Comparison of ENCODE assay signal across 39 mouse cellular contexts in the genomic region with DNA sequence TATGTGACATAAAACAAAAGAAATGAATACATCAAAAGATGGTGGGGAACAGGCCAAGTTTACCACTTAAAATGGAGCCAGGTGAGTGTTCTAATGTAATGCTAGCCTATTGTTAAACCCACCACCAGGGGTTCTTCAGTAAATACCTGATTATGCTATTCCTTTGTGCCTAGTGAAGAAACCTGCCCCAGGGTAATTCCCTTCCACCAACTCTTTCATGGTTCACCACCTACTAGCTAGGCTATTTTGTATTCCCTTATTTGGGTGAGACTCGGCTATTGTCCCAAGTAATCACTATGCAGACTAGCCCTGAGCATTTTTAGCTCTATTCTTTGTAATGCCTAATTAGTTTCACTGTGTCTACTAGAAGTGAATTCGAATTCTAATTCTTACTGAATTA. TPM values are rescaled to one million over a fixed set of nuclear protein-coding genes. Genes with fewer than 3 reads are reported as not detected.
A peak's percentile ranks its signal among the peaks of the same experiment; 100 is the strongest.
DNase-seq lines count a peak whose midpoint lies in the region; ATAC-seq and TF ChIP-seq lines count a peak whose summit lies in the region.
"Had no signal": no experiment of that assay in that cellular context is flagged by ENCODE, and none has a peak within 500 bp of the region (broad histone marks: within the 10 kb centered on the region; RNA-seq: fewer than 3 reads in every experiment).

No protein-coding gene starts in this region.

- no peak overlapping the region for H3K27ac ChIP-seq in forebrain, embryonic 11.5 days (ENCODE audit: low read depth, low read length)
- no peak overlapping the region for H3K27ac ChIP-seq in forebrain, embryonic 10.5 days
- H3K27ac ChIP-seq in ES-E14 (ENCODE audit: insufficient read depth, low read depth, low read length, poor library complexity, severe bottlenecking), result no peak overlapping the region; the same call in 1 of the 2 replicates
- H3K27ac ChIP-seq: heart, embryonic 13.5 days; hindbrain, embryonic 10.5 days; hindbrain, embryonic 15.5 days; layer of hippocampus, adult 2 months; left cerebral cortex, adult 2 months; limb, embryonic 12.5 days; liver, embryonic 15.5 days; neural tube, embryonic 12.5 days had no signal

- 42% methylated on average over 2 of the region's 2 CpGs for WGBS in forebrain, embryonic 11.5 days
- 57% methylated on average over 2 of the region's 2 CpGs for WGBS in forebrain, embryonic 10.5 days

- H3K4me2 ChIP-seq in forebrain, embryonic 11.5 days (ENCODE audit: low read depth, low read length, severe bottlenecking), result no peak overlapping the region
- H3K4me2 ChIP-seq: heart, embryonic 13.5 days; hindbrain, embryonic 15.5 days; limb, embryonic 12.5 days; liver, embryonic 15.5 days; lung, embryonic 14.5 days; midbrain, embryonic 11.5 days; neural tube, embryonic 12.5 days had no signal

- ATAC-seq in forebrain, embryonic 11.5 days (replicated peaks; ENCODE audit: low FRiP score), result peak; percentile 83
- ATAC-seq: inflammation-experienced regulatory T-cells, adult 6 months had no signal

- no peak overlapping the region for H3K9ac ChIP-seq in forebrain, embryonic 11.5 days (ENCODE audit: low read length)
- no peak overlapping the region for H3K9ac ChIP-seq in ES-E14 (ENCODE audit: insufficient read depth, low read depth, low read length, poor library complexity, severe bottlenecking)
- H3K9ac ChIP-seq: heart, embryonic 13.5 days; hindbrain, embryonic 15.5 days; limb, embryonic 12.5 days; liver, embryonic 15.5 days; lung, embryonic 14.5 days; neural tube, embryonic 12.5 days had no signal

- DNase-seq in forebrain, embryonic 11.5 days (ENCODE audit: low spot score), result no peak
- DNase-seq in forebrain, embryonic 10.5 days (ENCODE audit: extremely low spot score, low spot score), result no peak
- peak; percentile 83 for DNase-seq in ES-E14 (ENCODE audit: low read depth, low spot score)
- peak; percentile 60 for DNase-seq in brain, embryonic 14.5 days (ENCODE audit: low read depth)
- no peak for DNase-seq in frontal cortex, adult 2 months (ENCODE audit: extremely low spot score in 1 of 2, low spot score in 1 of 2)
- no peak for DNase-seq in cerebellum, postnatal 36 days
- DNase-seq in adrenal gland, adult (ENCODE audit: inconsistent age in 2 of 2, low spot score in 1 of 2), result no peak
- DNase-seq: adrenal gland, postnatal 10 days; cerebellum, adult 18-20 months; cerebellum, postnatal 10 days; gastrocnemius, postnatal 10 days; heart, postnatal 10 days; kidney, adult 11 months; kidney, postnatal 25 days; lung, embryonic 14.5 days; right cerebral cortex, postnatal 4 days; thymus, adult 2 months; thymus, postnatal 36 days had no signal

- in situ Hi-C loops in ES-E14 (cut with MboI; ENCODE audit: low sequenced_read_pairs in 2 of 2, unreplicated experiment in 2 of 2), result no loop called here

- no peaks in the 10 kb centered on the region for H3K9me3 ChIP-seq in forebrain, embryonic 11.5 days (ENCODE audit: control insufficient read depth, low read length)
- 0 out of 2 replicates have a peak, but pooled peaks cover 3% of the 10 kb centered on the region for H3K9me3 ChIP-seq in forebrain, embryonic 10.5 days
- 0 out of 2 replicates have a peak, but pooled peaks cover 2% of the 10 kb centered on the region for H3K9me3 ChIP-seq in ES-E14 (ENCODE audit: control insufficient read depth, insufficient read depth, low read depth, low read length)
- H3K9me3 ChIP-seq: heart, embryonic 13.5 days; hindbrain, embryonic 10.5 days; hindbrain, embryonic 15.5 days; limb, embryonic 12.5 days; liver, embryonic 15.5 days; neural tube, embryonic 12.5 days had no signal

- H3K4me1 ChIP-seq in forebrain, embryonic 11.5 days (replicated peaks; ENCODE audit: control insufficient read depth, insufficient read depth, low read length), result no peaks in the 10 kb centered on the region
- no peaks in the 10 kb centered on the region for H3K4me1 ChIP-seq in forebrain, embryonic 10.5 days
- peaks cover 0 to 2% of the 10 kb centered on the region in 2 experiments; a peak in 1 of 4 replicates for H3K4me1 ChIP-seq in ES-E14 (ENCODE audit: control insufficient read depth in 2 of 2, insufficient read depth in 2 of 2, low read length in 2 of 2, poor library complexity in 1 of 2)
- H3K4me1 ChIP-seq: heart, embryonic 13.5 days; hindbrain, embryonic 10.5 days; hindbrain, embryonic 15.5 days; limb, embryonic 12.5 days; liver, embryonic 15.5 days; neural tube, embryonic 12.5 days had no signal

- TF ChIP-seq CTCF in brain, embryonic 14.5 days (IDR thresholded peaks at IDR 0.05; ENCODE audit: borderline replicate concordance, extremely low read depth, insufficient read depth, insufficient read length), result no peak

- no peak overlapping the region for H3K4me3 ChIP-seq in forebrain, embryonic 11.5 days (ENCODE audit: low read depth, low read length)
- no peak overlapping the region for H3K4me3 ChIP-seq in forebrain, embryonic 10.5 days
- no peak overlapping the region for H3K4me3 ChIP-seq in ES-E14 (ENCODE audit: insufficient read depth in 1 of 2, low read depth in 1 of 2, low read length in 2 of 2, poor library complexity in 1 of 2, severe bottlenecking in 1 of 2)
- H3K4me3 ChIP-seq: heart, embryonic 13.5 days; hindbrain, embryonic 10.5 days; hindbrain, embryonic 15.5 days; layer of hippocampus, adult 2 months; left cerebral cortex, adult 2 months; limb, embryonic 12.5 days; liver, embryonic 15.5 days; myocyte; neural tube, embryonic 12.5 days had no signal

- no peaks in the 10 kb centered on the region for H3K36me3 ChIP-seq in forebrain, embryonic 11.5 days (ENCODE audit: control insufficient read depth, insufficient read depth, low read length)
- H3K36me3 ChIP-seq in forebrain, embryonic 10.5 days (replicated peaks), result no peaks in the 10 kb centered on the region
- H3K36me3 ChIP-seq in ES-E14 (ENCODE audit: control insufficient read depth, insufficient read depth, low read length, poor library complexity, severe bottlenecking), result no peaks in the 10 kb centered on the region; the same call in 1 of the 2 replicates
- H3K36me3 ChIP-seq: heart, embryonic 13.5 days; hindbrain, embryonic 10.5 days; hindbrain, embryonic 15.5 days; limb, embryonic 12.5 days; liver, embryonic 15.5 days; neural tube, embryonic 12.5 days had no signal

- no peak for TF ChIP-seq POLR2A in brain, embryonic 14.5 days (IDR thresholded peaks at IDR 0.05; ENCODE audit: borderline replicate concordance, extremely low read depth, insufficient read depth, insufficient read length, poor library complexity, severe bottlenecking)

- H3K27me3 ChIP-seq in forebrain, embryonic 11.5 days (ENCODE audit: control insufficient read depth, insufficient read depth, low read length), result no peaks in the 10 kb centered on the region
- no peaks in the 10 kb centered on the region for H3K27me3 ChIP-seq in forebrain, embryonic 10.5 days (ENCODE audit: poor library complexity, severe bottlenecking)
- H3K27me3 ChIP-seq: heart, embryonic 13.5 days; hindbrain, embryonic 15.5 days; limb, embryonic 12.5 days; liver, embryonic 15.5 days; neural tube, embryonic 12.5 days had no signal

TF ChIP-seq in ES-E14, 5 proteins besides CTCF, POLR2A, EP300 and RAD21:
- TF ChIP-seq HCFC1 (IDR thresholded peaks at IDR 0.05; ENCODE audit: borderline replicate concordance, insufficient read depth, low read length), result no peak
- TF ChIP-seq CHD2 (IDR thresholded peaks at IDR 0.05; ENCODE audit: low read depth, low read length), result peak; percentile 69
- 0 out of 2 replicates have a peak, but pooled peaks have one; percentile 24 for TF ChIP-seq MAFK (IDR thresholded peaks at IDR 0.05; ENCODE audit: insufficient read depth, low read depth, low read length)
- no peak for TF ChIP-seq ZC3H11A (IDR thresholded peaks at IDR 0.05; ENCODE audit: borderline replicate concordance, low read depth, low read length)

RNA-seq across cellular contexts. Expression of gene Vmn2r3, which starts 32.3 kb away (rescaled TPM):
- not detected in 2 replicates for polyA plus RNA-seq in forebrain, embryonic 11.5 days (2014; fragmentation: Nextera tagmentation; extraction: Ambion mirVana)
- 0.01 and 0.04 TPM in 2 replicates for polyA plus RNA-seq in forebrain, embryonic 10.5 days (2016; fragmentation: Nextera tagmentation; extraction: Ambion mirVana)
- total RNA-seq in ES-E14 (2012; rRNA removed), result under 0.01 and 0.09 TPM in 2 replicates
- polyA plus RNA-seq in brain, embryonic 14.5 days (2012; rRNA removed), result not detected in 2 replicates
- polyA plus RNA-seq in frontal cortex, adult 2 months (2012; rRNA removed), result under 0.01 TPM in 1 of 2 replicates, not detected in the other
- total RNA-seq: adrenal gland, postnatal 10 days; gastrocnemius, postnatal 10 days; heart, adult 8-10 months; heart, postnatal 10 days; layer of hippocampus, adult 2 months; layer of hippocampus, postnatal 14 days; left cerebral cortex, adult 2 months; left cerebral cortex, postnatal 25 days; liver, adult 2 months; megakaryocyte progenitor cell, adult 5-6 weeks; MEL; midbrain, postnatal 0 days had no signal
- polyA plus RNA-seq: embryonic facial prominence, embryonic 11.5 days; gonadal fat pad, adult 2 months; heart, embryonic 13.5 days; hindbrain, embryonic 10.5 days; hindbrain, embryonic 15.5 days; kidney, embryonic 14.5 days; limb, embryonic 12.5 days; liver, adult 2 months; liver, embryonic 15.5 days; lung, embryonic 14.5 days; midbrain, embryonic 11.5 days; midbrain, postnatal 0 days; neural tube, embryonic 12.5 days; thymus, adult 2 months had no signal

Comparison
In these comparisons a context has a peak if more than half of its experiments do, and no peak if none do; other contexts are left out.
1. DNase-seq: peak in ES-E14 (single experiment) and brain, embryonic 14.5 days (single experiment); none in forebrain, embryonic 11.5 days (single experiment), forebrain, embryonic 10.5 days (single experiment), frontal cortex, adult 2 months (0 of 2), cerebellum, postnatal 36 days (0 of 2) and adrenal gland, adult (0 of 2).